Mouse (Mus musculus) embryonic facial prominence, embryonic 14.5 days (tissue): ENCODE data around the gene Psmd3. TPM values are rescaled to one million over a fixed set of nuclear protein-coding genes. Genes with fewer than 3 reads are reported as not detected.

Source experiments
- ATAC-seq: fragments of 200-750 bp; cut with Nextera tagmentation; 2 replicates; pipeline ENCODE4 v1.8.0; 2017; ENCODE audit warnings: low read depth, moderate number of reproducible peaks, moderate TSS enrichment
- DNase-seq: peaks from one replicate; pipeline ENCODE4 v3.0.0-alpha.2; 2015; ENCODE audit warnings: low spot score
- H3K27ac ChIP-seq: fragments of 300-500 bp; sonication (generic); replicated peaks from 2 replicates; pipeline ENCODE4 v1.5.1; 2014; ENCODE audit warnings: low read depth, mild to moderate bottlenecking, low read length, moderate library complexity
- H3K27me3 ChIP-seq: fragments of 300-500 bp; sonication (generic); replicated peaks from 2 replicates; pipeline ENCODE4 v1.6.1; 2014; ENCODE audit warnings: low read length; ENCODE audit not compliant: control insufficient read depth, insufficient read depth
- H3K36me3 ChIP-seq: fragments of 300-500 bp; sonication (generic); 2 replicates; pipeline ENCODE4 v1.6.1; 2014; ENCODE audit warnings: low read length, mixed read lengths; ENCODE audit not compliant: control insufficient read depth, insufficient read depth
- H3K4me1 ChIP-seq: fragments of 300-500 bp; sonication (generic); 2 replicates; pipeline ENCODE4 v1.6.1; 2014; ENCODE audit warnings: antibody characterized with exemption, low read length; ENCODE audit not compliant: control insufficient read depth, insufficient read depth
- H3K4me2 ChIP-seq: fragments of 300-500 bp; sonication (generic); 2 replicates; pipeline ENCODE4 v1.6.1; 2014; ENCODE audit warnings: low read depth, mild to moderate bottlenecking, low read length, moderate library complexity, mixed read lengths
- H3K4me3 ChIP-seq: fragments of 300-500 bp; sonication (generic); 2 replicates; pipeline ENCODE4 v1.5.1; 2014; ENCODE audit warnings: low read depth, mild to moderate bottlenecking, low read length
- H3K9ac ChIP-seq: fragments of 300-500 bp; sonication (generic); 2 replicates; pipeline ENCODE4 v1.6.1; 2014; ENCODE audit warnings: low read depth, mild to moderate bottlenecking, low read length, moderate library complexity, mixed read lengths
- H3K9me3 ChIP-seq: fragments of 300-500 bp; sonication (generic); 2 replicates; pipeline ENCODE4 v1.6.1; 2016; ENCODE audit warnings: low read length; ENCODE audit not compliant: control insufficient read depth
- WGBS: fragments of 180-500 bp; shearing (Covaris S2); extraction: QIAGEN DNeasy Blood & Tissue Kit; methylation state at CpG from one replicate; pipeline ENCODE4 v1.1.7; 2014; 5-methylcytosine and 5-hydroxymethylcytosine counted together
- polyA plus RNA-seq: library from polyadenylated mRNA; unstranded; fragments of >200 nt; fragmentation: Nextera tagmentation; extraction: Ambion mirVana; gene quantifications from 2 replicates; pipeline ENCODE4 v1.2.1, GENCODE M21; 2014

The Psmd3 gene
- polyA plus RNA-seq, 1 experiment from 2014 or later, result 136 TPM

DNA sequence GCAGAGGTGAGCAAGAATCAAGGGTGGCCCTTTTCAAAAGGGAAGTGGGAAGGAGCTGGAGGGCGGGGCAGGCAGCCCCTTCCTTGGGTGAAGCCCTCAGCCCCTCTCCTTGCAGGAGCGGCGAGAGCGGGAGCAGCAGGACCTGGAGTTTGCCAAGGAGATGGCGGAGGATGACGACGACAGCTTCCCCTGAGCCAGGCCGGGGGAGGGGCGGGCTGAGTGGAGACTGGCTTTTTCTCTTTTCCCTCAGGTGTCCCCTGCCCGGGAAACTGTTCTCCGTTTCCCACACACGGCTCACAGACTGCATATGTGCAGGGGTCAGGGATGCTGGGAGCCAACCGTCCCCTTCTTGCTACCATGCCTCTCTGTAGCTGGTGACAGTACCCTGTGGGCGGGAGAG lies 13.1 kb downstream of the Psmd3 start:
- no peaks in the 10 kb centered on the region for H3K27me3 ChIP-seq
- ATAC-seq (no peak), DNase-seq (no peak)
- no peak overlapping the region for H3K9ac ChIP-seq
- H3K27ac ChIP-seq, result no peak overlapping the region
- H3K4me3 ChIP-seq, result no peak overlapping the region
- no peaks in the 10 kb centered on the region for H3K9me3 ChIP-seq
- H3K4me1 ChIP-seq, result no peaks in the 10 kb centered on the region
- no peak overlapping the region for H3K4me2 ChIP-seq
- peaks cover 60% of the 10 kb centered on the region for H3K36me3 ChIP-seq
- 68% methylated on average over 14 of the region's 14 CpGs for WGBS

GRCm38 (mm10) chr11:98696454-98697216 lies 14.3 kb downstream of the Psmd3 start:
- ATAC-seq (peak; percentile 71), DNase-seq (peak; percentile 23)
- Histone ChIP-seq H3K4me3 (no peak overlapping the region), H3K9ac (no peak overlapping the region), H3K9me3 (no peaks in the 10 kb centered on the region), H3K4me2 (no peak overlapping the region), H3K27me3 (no peaks in the 10 kb centered on the region), H3K4me1 (no peaks in the 10 kb centered on the region), H3K27ac (0 out of 2 replicates have a peak overlapping the region, but pooled peaks have one; percentile 2), H3K36me3 (peaks cover 48% of the 10 kb centered on the region)
- WGBS, result 87% methylated on average over 14 of the region's 14 CpGs

- Histone ChIP-seq H3K27ac (0 out of 2 replicates have a peak overlapping the region, but pooled peaks have one; percentile 2), H3K4me2 (no peak overlapping the region), H3K4me1 (no peaks in the 10 kb centered on the region), H3K36me3 (peaks cover 42% of the 10 kb centered on the region), H3K9me3 (no peaks in the 10 kb centered on the region), H3K27me3 (no peaks in the 10 kb centered on the region), H3K9ac (no peak overlapping the region), H3K4me3 (no peak overlapping the region)
- ATAC-seq, result no peak
- 84% methylated on average over 12 of the region's 12 CpGs for WGBS
- DNase-seq, result no peak
Observed at GRCm38 (mm10) chr11:98697225-98697624, 14.9 kb downstream of the Psmd3 start.

- no peaks in the 10 kb centered on the region for H3K4me1 ChIP-seq
- H3K4me3 ChIP-seq, result no peak overlapping the region
- peaks cover 24% of the 10 kb centered on the region for H3K36me3 ChIP-seq
- H3K9me3 ChIP-seq, result no peaks in the 10 kb centered on the region
- 84% methylated on average over 16 of the region's 16 CpGs for WGBS
- H3K4me2 ChIP-seq, result no peak overlapping the region
- DNase-seq (no peak), ATAC-seq (no peak)
- H3K9ac ChIP-seq, result no peak overlapping the region
- no peaks in the 10 kb centered on the region for H3K27me3 ChIP-seq
- H3K27ac ChIP-seq, result no peak overlapping the region
Observed at GRCm38 (mm10) chr11:98698849-98699640, 16.7 kb downstream of the Psmd3 start.

DNA sequence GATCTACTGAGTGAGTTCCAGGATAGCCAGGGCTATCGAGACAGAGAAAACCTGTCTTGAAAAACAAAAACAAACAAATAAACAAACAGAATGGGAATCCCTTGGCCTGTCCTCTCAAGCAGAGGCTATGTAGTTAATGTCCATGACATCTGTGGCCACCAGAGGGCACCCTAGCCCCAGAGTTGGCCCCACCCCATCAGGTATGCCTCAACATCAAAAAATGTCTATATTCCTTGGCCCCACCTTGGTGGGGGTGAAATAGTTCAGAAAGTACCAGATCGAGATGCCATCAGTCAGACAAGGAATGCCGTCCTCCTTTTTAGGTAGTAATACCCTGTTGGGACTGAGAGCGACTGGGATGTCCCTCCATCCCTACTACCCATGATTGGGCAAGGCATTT lies 17.6 kb downstream of the Psmd3 start:
- no peak overlapping the region for H3K27ac ChIP-seq
- 30% methylated on average over 4 of the region's 4 CpGs for WGBS

GRCm38 (mm10) chr11:98701213-98701670 lies 18.9 kb downstream of the Psmd3 start, which contains the start of gene Csf3:
Gene Csf3, plus strand, starts transcription at chr11:98701263.
- H3K4me2 ChIP-seq, result no peak within 1 kb of the TSS
- H3K4me1 ChIP-seq, result no peaks in the 10 kb centered on the region
- 33% methylated on average over 10 of the region's 10 CpGs for WGBS
- no peaks in the 10 kb centered on the region for H3K9me3 ChIP-seq
- peak within 1 kb of the TSS; percentile 11; the same call in 1 of the 2 replicates for H3K9ac ChIP-seq
- ATAC-seq (no peak), DNase-seq (no peak)
- peaks cover 23% of the 10 kb centered on the region for H3K36me3 ChIP-seq
- no peaks in the 10 kb centered on the region for H3K27me3 ChIP-seq
- no peak within 1 kb of the TSS for H3K27ac ChIP-seq
- H3K4me3 ChIP-seq, result no peak within 1 kb of the TSS

More for the DNA sequence above, 17.6 kb downstream of the Psmd3 start:
- ATAC-seq, result peak; percentile 32; the same call in 1 of the 2 replicates
- no peak overlapping the region for H3K9ac ChIP-seq
- peak; percentile 73 for DNase-seq
- H3K4me3 ChIP-seq, result no peak overlapping the region
- H3K36me3 ChIP-seq, result peaks cover 24% of the 10 kb centered on the region
- H3K27me3 ChIP-seq, result no peaks in the 10 kb centered on the region
- H3K9me3 ChIP-seq, result no peaks in the 10 kb centered on the region
- H3K4me2 ChIP-seq, result no peak overlapping the region
- no peaks in the 10 kb centered on the region for H3K4me1 ChIP-seq

GRCm38 (mm10) chr11:98702323-98702722 lies 20.0 kb downstream of the Psmd3 start:
- DNase-seq (no peak), ATAC-seq (no peak)
- no peaks in the 10 kb centered on the region for H3K27me3 ChIP-seq
- no peak overlapping the region for H3K9ac ChIP-seq
- peaks cover 29% of the 10 kb centered on the region for H3K36me3 ChIP-seq
- 59% methylated on average over 5 of the region's 5 CpGs for WGBS
- H3K4me1 ChIP-seq, result no peaks in the 10 kb centered on the region
- no peaks in the 10 kb centered on the region for H3K9me3 ChIP-seq
- no peak overlapping the region for H3K4me3 ChIP-seq
- H3K4me2 ChIP-seq, result no peak overlapping the region
- no peak overlapping the region for H3K27ac ChIP-seq

DNA sequence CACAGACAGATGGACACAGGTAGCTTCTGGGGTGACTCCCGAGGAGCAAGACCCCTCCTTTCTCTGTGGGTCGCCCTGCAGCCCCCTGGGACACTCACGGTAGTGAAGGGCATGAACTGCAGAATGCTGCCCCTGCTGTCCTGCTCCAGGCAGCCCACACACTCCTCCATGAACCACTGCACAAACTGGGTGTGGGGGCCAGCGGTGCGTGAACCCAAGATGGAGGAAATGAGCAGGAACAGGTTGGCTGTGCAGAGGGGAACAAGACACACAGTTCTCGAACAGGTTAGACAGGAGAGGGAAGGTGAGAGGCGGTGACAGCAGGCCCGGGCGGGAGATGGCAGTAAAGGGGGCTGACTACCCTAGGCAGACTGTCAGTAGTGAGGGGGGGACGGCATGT lies 22.7 kb downstream of the Psmd3 start:
- 89% methylated on average over 10 of the region's 10 CpGs for WGBS
- Histone ChIP-seq H3K36me3 (peaks cover 47% of the 10 kb centered on the region), H3K4me1 (peaks cover 18% of the 10 kb centered on the region), H3K27ac (no peak overlapping the region), H3K4me3 (no peak overlapping the region), H3K27me3 (no peaks in the 10 kb centered on the region), H3K4me2 (no peak overlapping the region), H3K9me3 (no peaks in the 10 kb centered on the region), H3K9ac (no peak overlapping the region; the same call in 1 of the 2 replicates)
- no peak for ATAC-seq
- DNase-seq, result no peak
